Mouse (Mus musculus) MN1 (cell line): ENCODE data around the gene Emc3.

Experiments used
- DNase-seq: peaks from one replicate; pipeline ENCODE4 v3.0.0-alpha.2; 2016; ENCODE audit warnings: low spot score

Gene Emc3

GRCm38 (mm10) chr6:113495071-113495675 is 36.3 kb downstream of the Emc3 start:
- DNase-seq: no peak

- no peak for DNase-seq
These were observed 37.1 kb downstream of the Emc3 start for GRCm38 (mm10) chr6:113494258-113494788.

- DNase-seq: no peak
These were observed 39.2 kb downstream of the Emc3 start for GRCm38 (mm10) chr6:113492101-113492864.

- no peak for DNase-seq
These were observed 42.0 kb downstream of the Emc3 start for GRCm38 (mm10) chr6:113489410-113489809.

GRCm38 (mm10) chr6:113487125-113487576 is 44.3 kb downstream of the Emc3 start:
- peak; percentile 64 for DNase-seq

- peak; percentile 70 for DNase-seq
These were observed 47.7 kb downstream of the Emc3 start for GRCm38 (mm10) chr6:113483729-113484128.

- DNase-seq: peak; percentile 96
These were observed 48.3 kb downstream of the Emc3 start, which contains the start of gene Creld1 for GRCm38 (mm10) chr6:113483100-113483615. Gene Creld1 (plus strand): TSS chr6:113483297.

GRCm38 (mm10) chr6:113482477-113483099 is 48.9 kb downstream of the Emc3 start:
- DNase-seq: peak; percentile 58

GRCm38 (mm10) chr6:113480555-113481373 is 50.7 kb downstream of the Emc3 start:
- peak; percentile 21 for DNase-seq

- no peak for DNase-seq
These were observed 52.5 kb downstream of the Emc3 start for GRCm38 (mm10) chr6:113478906-113479305.

- no peak for DNase-seq
These were observed 54.1 kb downstream of the Emc3 start for GRCm38 (mm10) chr6:113477353-113477752.

GRCm38 (mm10) chr6:113473715-113474114 is 57.7 kb downstream of the Emc3 start:
- DNase-seq: no peak

- DNase-seq: no peak
These were observed 58.2 kb downstream of the Emc3 start for GRCm38 (mm10) chr6:113473246-113473645.

GRCm38 (mm10) chr6:113472061-113472460 is 59.4 kb downstream of the Emc3 start:
- DNase-seq: peak; percentile 63

- peak; percentile 76 for DNase-seq
These were observed 60.0 kb downstream of the Emc3 start, which contains the start of gene Il17rc for GRCm38 (mm10) chr6:113471297-113471936. Gene Il17rc (plus strand): TSS chr6:113471427.

- DNase-seq: peak; percentile 82
These were observed 62.0 kb downstream of the Emc3 start for GRCm38 (mm10) chr6:113469432-113469831.

- DNase-seq: peak; percentile 85
These were observed 62.4 kb downstream of the Emc3 start for GRCm38 (mm10) chr6:113469021-113469420.

GRCm38 (mm10) chr6:113468512-113468911 is 62.9 kb downstream of the Emc3 start:
- DNase-seq: no peak

GRCm38 (mm10) chr6:113465602-113466001 is 65.8 kb downstream of the Emc3 start:
- peak; percentile 72 for DNase-seq
